Mouse (Mus musculus) hindbrain, embryonic 12.5 days (tissue): Measurements from ENCODE around the gene Hadh. TPM values are rescaled to one million over a fixed set of nuclear protein-coding genes. Genes with fewer than 3 reads are reported as not detected.

Experiments used
- polyA plus RNA-seq: library from polyadenylated mRNA; unstranded; fragments of >200 nt; fragmentation: Nextera tagmentation; extraction: Ambion mirVana; gene quantifications from 2 replicates; pipeline ENCODE4 v1.2.1, GENCODE M21; 2016

The Hadh gene
- polyA plus RNA-seq, 1 experiment from 2014 or later: 56.9 TPM

Other genes with a start within 250 kb of the Hadh start
- 31.9 and 33.6 TPM in 2 replicates for gene Lef1, start 161.6 kb downstream of the Hadh start, polyA plus RNA-seq
- gene Cyp2u1, start 31.1 kb upstream of the Hadh start, polyA plus RNA-seq: 3.3 and 3.6 TPM in 2 replicates
- gene Sgms2, start 219.3 kb upstream of the Hadh start, polyA plus RNA-seq: 1.9 and 3.6 TPM in 2 replicates